Mouse (Mus musculus) limb, embryonic 15.5 days (tissue): ENCODE results near the gene 1810043G02Rik. TPM values are rescaled to one million over a fixed set of nuclear protein-coding genes. Genes with fewer than 3 reads are reported as not detected.

Experiments used
- ATAC-seq: fragments of 200-750 bp; cut with Nextera tagmentation; 2 replicates; pipeline ENCODE4 v1.8.0; 2017; ENCODE audit warnings: low read depth, moderate TSS enrichment; ENCODE audit not compliant: insufficient number of reproducible peaks, low FRiP score, low TSS enrichment
- H3K27ac ChIP-seq: fragments of 300-500 bp; sonication (generic); 2 replicates; pipeline ENCODE4 v1.5.1; 2015; ENCODE audit warnings: moderate library complexity, mild to moderate bottlenecking, inconsistent platforms
- H3K27me3 ChIP-seq: fragments of 300-500 bp; sonication (generic); 2 replicates; pipeline ENCODE4 v1.6.1; 2015; ENCODE audit warnings: inconsistent platforms
- H3K36me3 ChIP-seq: fragments of 300-500 bp; sonication (generic); 2 replicates; pipeline ENCODE4 v1.6.1; 2015; ENCODE audit warnings: inconsistent platforms
- H3K4me1 ChIP-seq: fragments of 300-500 bp; sonication (generic); 2 replicates; pipeline ENCODE4 v1.6.1; 2015; ENCODE audit warnings: inconsistent platforms
- H3K4me2 ChIP-seq: fragments of 300-500 bp; sonication (generic); 2 replicates; pipeline ENCODE4 v1.6.1; 2015; ENCODE audit warnings: mild to moderate bottlenecking, inconsistent platforms
- H3K4me3 ChIP-seq: fragments of 300-500 bp; sonication (generic); 2 replicates; pipeline ENCODE4 v1.5.1; 2015; ENCODE audit warnings: mild to moderate bottlenecking, inconsistent platforms
- H3K9ac ChIP-seq: fragments of 300-500 bp; sonication (generic); 2 replicates; pipeline ENCODE4 v1.6.1; 2015; ENCODE audit warnings: inconsistent platforms
- H3K9me3 ChIP-seq: fragments of 300-500 bp; sonication (generic); 2 replicates; pipeline ENCODE4 v1.6.1; 2016; ENCODE audit warnings: inconsistent platforms
- WGBS: fragments of 180-500 bp; shearing (Covaris S2); methylation state at CpG from one replicate; pipeline ENCODE4 v1.1.7; 2015; 5-methylcytosine and 5-hydroxymethylcytosine counted together
- polyA plus RNA-seq: library from polyadenylated mRNA; unstranded; fragments of >200 nt; fragmentation: Nextera tagmentation; extraction: Ambion mirVana; gene quantifications from 2 replicates; pipeline ENCODE4 v1.2.1, GENCODE M21; 2015

The 1810043G02Rik gene
- polyA plus RNA-seq, 1 experiment from 2014 or later, result 23.7 TPM

DNA sequence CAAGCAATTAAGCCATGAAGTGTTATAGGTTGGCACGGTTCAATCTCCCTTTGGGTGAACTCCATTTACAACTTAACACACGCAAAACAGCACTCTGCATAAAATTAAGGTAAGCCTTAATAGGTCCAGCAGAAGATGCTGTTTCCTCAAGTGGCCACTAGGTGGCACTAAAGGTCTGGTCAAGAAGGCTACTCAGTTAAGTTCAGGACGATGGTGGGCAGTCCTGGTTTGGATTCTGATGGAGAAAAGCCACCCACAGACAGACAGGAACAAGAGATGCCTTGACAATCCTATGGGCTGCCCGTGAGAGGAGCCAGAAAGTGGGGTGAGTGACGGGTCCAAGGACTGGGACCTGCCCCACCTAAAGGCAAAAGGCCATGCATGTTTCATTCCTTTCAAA lies 49.8 kb downstream of the 1810043G02Rik start:
- no peaks in the 10 kb centered on the region for H3K9me3 ChIP-seq
- no peaks in the 10 kb centered on the region for H3K36me3 ChIP-seq
- no peak for ATAC-seq
- no peak overlapping the region for H3K9ac ChIP-seq
- no peak overlapping the region for H3K4me3 ChIP-seq
- no peak overlapping the region for H3K4me2 ChIP-seq
- H3K27me3 ChIP-seq, result no peaks in the 10 kb centered on the region
- H3K4me1 ChIP-seq, result no peaks in the 10 kb centered on the region
- no peak overlapping the region for H3K27ac ChIP-seq
- 4% methylated on average over 5 of the region's 5 CpGs for WGBS

DNA sequence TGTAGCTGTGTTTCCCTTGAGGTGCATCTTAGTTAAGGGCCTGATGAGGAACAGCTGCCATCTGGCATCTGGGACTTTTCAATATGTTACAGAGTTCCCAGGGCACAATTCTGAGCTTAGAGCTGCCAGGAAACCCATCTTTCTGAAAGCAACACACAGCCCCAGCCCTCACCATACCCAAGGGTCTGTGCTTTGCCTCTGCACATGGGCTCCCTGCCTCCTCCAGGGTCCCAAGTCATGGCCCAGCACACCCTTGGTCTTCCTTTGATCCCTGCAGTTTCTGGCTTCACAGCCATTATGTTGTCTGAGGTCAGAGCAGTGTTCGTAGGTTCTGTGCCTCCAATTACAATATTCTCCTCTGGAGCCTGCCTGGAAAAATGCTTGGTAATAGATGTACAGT lies 50.8 kb downstream of the 1810043G02Rik start:
- Histone ChIP-seq H3K9ac (no peak overlapping the region), H3K36me3 (no peaks in the 10 kb centered on the region), H3K4me1 (no peaks in the 10 kb centered on the region), H3K27me3 (no peaks in the 10 kb centered on the region), H3K4me3 (no peak overlapping the region), H3K4me2 (no peak overlapping the region), H3K27ac (no peak overlapping the region), H3K9me3 (no peaks in the 10 kb centered on the region)
- ATAC-seq, result no peak
- 86% methylated on average over 1 of the region's 1 CpGs for WGBS

DNA sequence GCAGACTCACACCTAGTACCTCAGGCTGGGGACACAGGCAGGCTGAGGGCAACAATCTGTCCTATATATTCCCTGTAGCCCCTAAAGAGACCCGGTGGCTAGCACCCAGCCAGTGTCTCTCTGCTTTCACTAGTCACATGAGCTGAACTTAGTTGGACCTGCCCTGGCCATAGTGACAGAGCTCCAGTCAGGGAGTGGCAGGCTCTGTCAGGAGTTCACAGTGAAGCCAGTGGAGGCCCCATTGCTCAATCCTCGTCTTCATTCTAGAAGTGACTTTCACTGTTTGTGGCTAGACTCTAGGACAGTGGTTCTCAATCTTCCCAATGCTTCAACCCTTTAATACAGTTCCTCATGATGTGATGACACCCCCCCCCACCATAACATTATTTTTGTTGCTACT lies 53.7 kb downstream of the 1810043G02Rik start:
- no peak overlapping the region for H3K4me3 ChIP-seq

More for the DNA sequence above, 53.7 kb downstream of the 1810043G02Rik start:
- Histone ChIP-seq H3K9ac (no peak overlapping the region), H3K4me1 (no peaks in the 10 kb centered on the region), H3K27me3 (no peaks in the 10 kb centered on the region), H3K9me3 (no peaks in the 10 kb centered on the region), H3K27ac (no peak overlapping the region), H3K36me3 (no peaks in the 10 kb centered on the region), H3K4me2 (no peak overlapping the region)
- WGBS, result 63% methylated on average over 2 of the region's 2 CpGs
- no peak for ATAC-seq

Other genes starting within 250 kb of the 1810043G02Rik start
- not detected in 2 replicates for gene Gm18596, start 235.9 kb upstream of the 1810043G02Rik start, polyA plus RNA-seq
- gene Gm9736, start 227.2 kb upstream of the 1810043G02Rik start, polyA plus RNA-seq, result not detected in 2 replicates
- not detected in 2 replicates for gene Gm3233, start 218.8 kb upstream of the 1810043G02Rik start, polyA plus RNA-seq
- gene Gm3238, start 207.2 kb upstream of the 1810043G02Rik start, polyA plus RNA-seq, result not detected in 2 replicates
- not detected in 2 replicates for gene Gm7138, start 201.6 kb upstream of the 1810043G02Rik start, polyA plus RNA-seq
- not detected in 2 replicates for gene Gm3250, start 196.0 kb upstream of the 1810043G02Rik start, polyA plus RNA-seq
- not detected in 2 replicates for gene Gm7137, start 190.3 kb upstream of the 1810043G02Rik start, polyA plus RNA-seq
- gene Gm9639, start 183.4 kb upstream of the 1810043G02Rik start, polyA plus RNA-seq, result not detected in 2 replicates
- gene Gm19668, start 179.4 kb upstream of the 1810043G02Rik start, polyA plus RNA-seq, result not detected in 2 replicates
- not detected in 2 replicates for gene Gm9507, start 166.7 kb upstream of the 1810043G02Rik start, polyA plus RNA-seq
- gene Gm2696, start 163.8 kb upstream of the 1810043G02Rik start, polyA plus RNA-seq, result not detected in 2 replicates
- not detected in 2 replicates for gene Krtap10-4, start 151.4 kb upstream of the 1810043G02Rik start, polyA plus RNA-seq
- gene Krtap10-10, start 142.6 kb upstream of the 1810043G02Rik start, polyA plus RNA-seq, result 0.17 TPM in 1 of 2 replicates, not detected in the other
- gene Gm36176, start 131.7 kb upstream of the 1810043G02Rik start, polyA plus RNA-seq, result not detected in 2 replicates
- gene Gm10318, start 125.7 kb upstream of the 1810043G02Rik start, polyA plus RNA-seq, result not detected in 2 replicates
- not detected in 2 replicates for gene Gm3285, start 116.5 kb upstream of the 1810043G02Rik start, polyA plus RNA-seq
- gene Lrrc3, start 76.0 kb upstream of the 1810043G02Rik start, polyA plus RNA-seq, result 3.8 and 4.0 TPM in 2 replicates
- 0.50 and 0.51 TPM in 2 replicates for gene Trpm2, start 8.0 kb upstream of the 1810043G02Rik start, polyA plus RNA-seq
- 164 and 168 TPM in 2 replicates for gene Pfkl, start 31.6 kb downstream of the 1810043G02Rik start, polyA plus RNA-seq
- 0.58 TPM in 2 replicates for gene Dnmt3l, start 63.4 kb downstream of the 1810043G02Rik start, polyA plus RNA-seq
- gene Aire, start 65.1 kb downstream of the 1810043G02Rik start, polyA plus RNA-seq, result 0.28 and 0.29 TPM in 2 replicates
- gene Icosl, start 90.8 kb downstream of the 1810043G02Rik start, polyA plus RNA-seq, result 7.2 and 7.3 TPM in 2 replicates
- gene D10Jhu81e, start 191.3 kb downstream of the 1810043G02Rik start, polyA plus RNA-seq, result 38.7 and 42.1 TPM in 2 replicates
- gene Pwp2, start 206.6 kb downstream of the 1810043G02Rik start, polyA plus RNA-seq, result 18.5 and 18.9 TPM in 2 replicates